Comparison of ENCODE assay signal across 8 mouse cellular contexts in the genomic region with DNA sequence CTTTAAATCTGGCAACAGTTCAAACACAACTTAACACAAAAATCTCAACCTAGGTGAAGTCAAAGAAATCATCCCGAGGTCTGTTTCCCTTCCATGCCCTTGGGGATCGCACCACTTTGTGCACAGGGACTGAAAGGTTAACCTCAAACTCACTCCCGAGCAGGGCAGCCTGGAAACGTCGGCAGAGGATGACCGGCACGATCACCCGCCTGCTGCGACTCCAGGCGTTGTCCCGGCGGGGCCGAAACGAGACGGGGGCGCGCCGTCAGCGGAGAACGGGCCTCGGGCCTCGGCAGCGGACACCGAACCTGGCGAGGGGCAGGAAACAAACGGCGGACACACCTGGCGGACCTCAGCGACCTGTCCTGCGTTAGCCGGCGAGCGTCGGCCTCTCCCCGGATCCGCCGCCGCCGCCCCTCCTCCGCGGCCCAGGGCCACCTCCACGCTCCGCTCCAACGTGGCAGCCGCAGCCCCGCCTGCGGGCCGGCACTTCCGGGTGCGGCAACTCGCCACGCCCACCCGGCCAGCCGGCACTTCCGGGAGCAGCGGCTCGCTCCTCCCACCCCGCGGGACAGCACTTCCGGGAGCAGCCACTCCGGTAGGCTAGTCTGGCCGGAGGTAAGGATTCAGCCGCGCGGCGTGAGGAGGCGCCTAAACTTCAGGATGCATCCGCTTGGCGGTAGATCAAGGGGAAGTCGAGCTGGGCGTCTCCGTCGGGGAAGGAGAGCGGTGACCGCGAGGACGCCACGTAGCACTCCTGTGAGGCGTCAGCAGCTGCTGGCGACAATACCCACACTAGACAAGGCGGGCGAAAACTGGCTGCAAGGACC. TPM values are rescaled to one million over a fixed set of nuclear protein-coding genes. Genes with fewer than 3 reads are reported as not detected.
DNase-seq lines count a peak whose midpoint lies in the region; ATAC-seq and TF ChIP-seq lines count a peak whose summit lies in the region.

Gene Sec31a, minus strand, starts transcription at position 474 of the 830 bp plus-strand sequence.

- no peaks in the 10 kb centered on the region for H3K27me3 ChIP-seq in embryonic facial prominence, embryonic 14.5 days (replicated peaks; ENCODE audit: control insufficient read depth, insufficient read depth, low read length)
- H3K27me3 ChIP-seq in limb, embryonic 14.5 days (ENCODE audit: control insufficient read depth, insufficient read depth, low read length), result no peaks in the 10 kb centered on the region
- H3K27me3 ChIP-seq in midbrain, postnatal 0 days (ENCODE audit: insufficient read depth, low read length), result no peaks in the 10 kb centered on the region

- peaks cover 21% of the 10 kb centered on the region for H3K4me1 ChIP-seq in embryonic facial prominence, embryonic 14.5 days (ENCODE audit: control insufficient read depth, insufficient read depth, low read length)
- H3K4me1 ChIP-seq in limb, embryonic 14.5 days (ENCODE audit: control insufficient read depth, insufficient read depth, low read length), result peaks cover 23% of the 10 kb centered on the region
- peaks cover 7% of the 10 kb centered on the region; the same call in 1 of the 2 replicates for H3K4me1 ChIP-seq in midbrain, postnatal 0 days (ENCODE audit: insufficient read depth, low read length)

- peak within 1 kb of the TSS; percentile 92 for H3K9ac ChIP-seq in embryonic facial prominence, embryonic 14.5 days (ENCODE audit: low read depth, low read length)
- peak within 1 kb of the TSS; percentile 86 for H3K9ac ChIP-seq in limb, embryonic 14.5 days (ENCODE audit: low read depth, low read length, severe bottlenecking)
- H3K9ac ChIP-seq in midbrain, postnatal 0 days (replicated peaks; ENCODE audit: low read length, poor library complexity, severe bottlenecking), result peak within 1 kb of the TSS; percentile 73

- peak; percentile 97 for ATAC-seq in embryonic facial prominence, embryonic 14.5 days (ENCODE audit: low read depth)
- ATAC-seq in limb, embryonic 14.5 days (ENCODE audit: low FRiP score, low read depth), result peak; percentile 96
- ATAC-seq in midbrain, postnatal 0 days (ENCODE audit: low FRiP score), result peak; percentile 97

- peak; percentile 15; the same call in 1 of the 2 replicates for TF ChIP-seq CTCF in midbrain, postnatal 0 days (IDR thresholded peaks at IDR 0.05)

- peak; percentile 85; the same call in 1 of the 2 replicates for TF ChIP-seq POLR2A in limb, embryonic 14.5 days (IDR thresholded peaks at IDR 0.05; ENCODE audit: borderline replicate concordance, extremely low read depth, insufficient read depth, insufficient read length)

- WGBS in embryonic facial prominence, embryonic 14.5 days, result under 1% methylated on average over 43 of the region's 82 CpGs
- 2% methylated on average over 61 of the region's 82 CpGs for WGBS in limb, embryonic 14.5 days
- WGBS in midbrain, postnatal 0 days, result under 1% methylated on average over 81 of the region's 82 CpGs

- peak; percentile 97 for DNase-seq in 3T3-L1 (ENCODE audit: low read depth, low spot score)
- peak; percentile 92 to 95 for DNase-seq in adrenal gland, postnatal 4 days (ENCODE audit: low spot score in 2 of 2)
- DNase-seq in embryonic facial prominence, embryonic 14.5 days (ENCODE audit: low spot score), result peak; percentile 98
- DNase-seq in heart, adult 8-10 months (ENCODE audit: low spot score), result peak; percentile 97
- peak; percentile 99 for DNase-seq in kidney, adult 9 months
- peak; percentile 97 for DNase-seq in limb, embryonic 14.5 days (ENCODE audit: low spot score)
- peak; percentile 98 for DNase-seq in midbrain, postnatal 0 days (ENCODE audit: low spot score)
- peak; percentile 92 to 95 for DNase-seq in spleen, postnatal 14 days (ENCODE audit: low spot score in 2 of 2)

- H3K4me3 ChIP-seq in embryonic facial prominence, embryonic 14.5 days (ENCODE audit: low read depth, low read length), result peak within 1 kb of the TSS; percentile 87
- H3K4me3 ChIP-seq in limb, embryonic 14.5 days (replicated peaks; ENCODE audit: low read length), result peak within 1 kb of the TSS; percentile 92
- H3K4me3 ChIP-seq in midbrain, postnatal 0 days (ENCODE audit: low read depth, low read length), result peak within 1 kb of the TSS; percentile 73

- H3K9me3 ChIP-seq in embryonic facial prominence, embryonic 14.5 days (ENCODE audit: control insufficient read depth, low read length), result no peaks in the 10 kb centered on the region
- no peaks in the 10 kb centered on the region for H3K9me3 ChIP-seq in limb, embryonic 14.5 days (ENCODE audit: control insufficient read depth, low read length)
- H3K9me3 ChIP-seq in midbrain, postnatal 0 days (ENCODE audit: low read length), result no peaks in the 10 kb centered on the region

- H3K4me2 ChIP-seq in embryonic facial prominence, embryonic 14.5 days (ENCODE audit: low read depth, low read length), result peak within 1 kb of the TSS; percentile 71
- peak within 1 kb of the TSS; percentile 63 for H3K4me2 ChIP-seq in limb, embryonic 14.5 days (replicated peaks; ENCODE audit: low read depth, low read length, severe bottlenecking)
- peak within 1 kb of the TSS; percentile 70 for H3K4me2 ChIP-seq in midbrain, postnatal 0 days (ENCODE audit: low read depth, low read length, poor library complexity, severe bottlenecking)

- peak within 1 kb of the TSS; percentile 93 for H3K27ac ChIP-seq in embryonic facial prominence, embryonic 14.5 days (replicated peaks; ENCODE audit: low read depth, low read length)
- peak within 1 kb of the TSS; percentile 90 for H3K27ac ChIP-seq in limb, embryonic 14.5 days (replicated peaks; ENCODE audit: low read depth, low read length)
- H3K27ac ChIP-seq in midbrain, postnatal 0 days (ENCODE audit: low read depth, low read length), result peak within 1 kb of the TSS; percentile 79

- H3K36me3 ChIP-seq in embryonic facial prominence, embryonic 14.5 days (ENCODE audit: control insufficient read depth, insufficient read depth, low read length), result peaks cover 28% of the 10 kb centered on the region
- peaks cover 35% of the 10 kb centered on the region for H3K36me3 ChIP-seq in limb, embryonic 14.5 days (ENCODE audit: control insufficient read depth, insufficient read depth, low read length)
- peaks cover 15% of the 10 kb centered on the region for H3K36me3 ChIP-seq in midbrain, postnatal 0 days (ENCODE audit: insufficient read depth, low read length)

RNA-seq across cellular contexts. Expression of gene Sec31a, which starts in this region (rescaled TPM):
- total RNA-seq in adrenal gland, postnatal 4 days (2021), result 100 to 1,000 TPM; 155 to 171 TPM
- 245 and 247 TPM in 2 replicates for polyA plus RNA-seq in embryonic facial prominence, embryonic 14.5 days (2014; fragmentation: Nextera tagmentation; extraction: Ambion mirVana)
- total RNA-seq in heart, adult 8-10 months (2022), result 100 to 1,000 TPM in 3 of 4 experiments, 10 to 100 TPM in 1; 97.9 to 108 (median 104) TPM
- polyA plus RNA-seq in limb, embryonic 14.5 days (2012; rRNA removed), result 320 and 450 TPM in 2 replicates
- polyA plus RNA-seq in limb, embryonic 14.5 days (2014; fragmentation: Nextera tagmentation; extraction: Ambion mirVana), result 262 and 268 TPM in 2 replicates
- total RNA-seq in midbrain, postnatal 0 days (2014; rRNA removed), result 148 and 227 TPM in 2 replicates
- 79.6 and 85.0 TPM in 2 replicates for polyA plus RNA-seq in midbrain, postnatal 0 days (2015; fragmentation: Nextera tagmentation; extraction: Ambion mirVana)

Comparison
In these comparisons a context has a peak if more than half of its experiments do, and no peak if none do; other contexts are left out.
1. Peak in every context shown above with its lines: DNase-seq, ATAC-seq, H3K4me3 ChIP-seq and H3K27ac ChIP-seq.